Mouse (Mus musculus): ENCODE results near the gene Clec9a. TPM values are rescaled to one million over a fixed set of nuclear protein-coding genes. Genes with fewer than 3 reads are reported as not detected.

Gene Clec9a
- polyA plus RNA-seq (2012; rRNA removed) = 0.79 and 0.98 TPM in 2 replicates

GRCm38 (mm10) chr6:129408562-129408961 is at the start of gene Clec9a:
Gene Clec9a, plus strand, starts transcription at chr6:129408862.

GRCm38 (mm10) chr6:129385774-129386173 is 22.9 kb upstream of the Clec9a start, which contains the start of gene Clec12b:
Gene Clec12b, minus strand, starts transcription at chr6:129385874.

GRCm38 (mm10) chr6:129396997-129397396 is 11.7 kb upstream of the Clec9a start, which contains the start of gene Clec1b:
Gene Clec1b, plus strand, starts transcription at chr6:129397297.

GRCm38 (mm10) chr6:129451411-129452039 is 42.9 kb downstream of the Clec9a start, which contains the start of gene Clec1a:
Gene Clec1a, minus strand, starts transcription at chr6:129452000.

Other genes starting within 250 kb of the Clec9a start
- 6.5 and 6.6 TPM in 2 replicates for gene Clec2d, start 228.2 kb upstream of the Clec9a start, polyA plus RNA-seq (2012; rRNA removed)
- gene Cd69, start 133.4 kb upstream of the Clec9a start, polyA plus RNA-seq (2012; rRNA removed) = not detected in 2 replicates
- gene 4922502D21Rik, start 77.1 kb upstream of the Clec9a start, polyA plus RNA-seq (2012; rRNA removed) = not detected in 2 replicates
- gene Clec12a, start 66.2 kb upstream of the Clec9a start, polyA plus RNA-seq (2012; rRNA removed) = 1.0 and 1.2 TPM in 2 replicates
- gene Clec12b, start 23.0 kb upstream of the Clec9a start, polyA plus RNA-seq (2012; rRNA removed) = 0.10 and 0.16 TPM in 2 replicates
- gene Clec1b, start 11.6 kb upstream of the Clec9a start, polyA plus RNA-seq (2012; rRNA removed) = 0.19 and 0.28 TPM in 2 replicates
- 4.2 and 6.7 TPM in 2 replicates for gene Clec1a, start 43.1 kb downstream of the Clec9a start, polyA plus RNA-seq (2012; rRNA removed)
- gene Olr1, start 98.3 kb downstream of the Clec9a start, polyA plus RNA-seq (2012; rRNA removed) = 0.03 and 0.25 TPM in 2 replicates
- not detected in 2 replicates for gene Tmem52b, start 103.7 kb downstream of the Clec9a start, polyA plus RNA-seq (2012; rRNA removed)
- 88.1 and 93.4 TPM in 2 replicates for gene Gabarapl1, start 124.3 kb downstream of the Clec9a start, polyA plus RNA-seq (2012; rRNA removed)
- gene Klre1, start 169.0 kb downstream of the Clec9a start, polyA plus RNA-seq (2012; rRNA removed) = 0.08 and 0.22 TPM in 2 replicates
- gene Klrd1, start 182.9 kb downstream of the Clec9a start, polyA plus RNA-seq (2012; rRNA removed) = not detected in 2 replicates
- gene Klrk1, start 215.0 kb downstream of the Clec9a start, polyA plus RNA-seq (2012; rRNA removed) = 0.06 TPM in 2 replicates
- gene Klrc3, start 234.5 kb downstream of the Clec9a start, polyA plus RNA-seq (2012; rRNA removed) = not detected in 2 replicates